Mouse (Mus musculus) G1E-ER4 (cell line): Measurements from ENCODE around the gene Itgb3. TPM values are rescaled to one million over a fixed set of nuclear protein-coding genes. Genes with fewer than 3 reads are reported as not detected.

Experiments
- GATA1 ChIP-seq: IDR thresholded peaks from one replicate; pipeline ENCODE4 v1.8.0; 2012; ENCODE audit warnings: low read length, inconsistent platforms
- polyA plus RNA-seq: library from polyadenylated mRNA; stranded (reverse); fragments of >175 nt; gene quantifications from 2 replicates; pipeline ENCODE4 v1.2.3, GENCODE M21; 2012

The Itgb3 gene
- 0.39 and 0.46 TPM in 2 replicates for polyA plus RNA-seq

DNA sequence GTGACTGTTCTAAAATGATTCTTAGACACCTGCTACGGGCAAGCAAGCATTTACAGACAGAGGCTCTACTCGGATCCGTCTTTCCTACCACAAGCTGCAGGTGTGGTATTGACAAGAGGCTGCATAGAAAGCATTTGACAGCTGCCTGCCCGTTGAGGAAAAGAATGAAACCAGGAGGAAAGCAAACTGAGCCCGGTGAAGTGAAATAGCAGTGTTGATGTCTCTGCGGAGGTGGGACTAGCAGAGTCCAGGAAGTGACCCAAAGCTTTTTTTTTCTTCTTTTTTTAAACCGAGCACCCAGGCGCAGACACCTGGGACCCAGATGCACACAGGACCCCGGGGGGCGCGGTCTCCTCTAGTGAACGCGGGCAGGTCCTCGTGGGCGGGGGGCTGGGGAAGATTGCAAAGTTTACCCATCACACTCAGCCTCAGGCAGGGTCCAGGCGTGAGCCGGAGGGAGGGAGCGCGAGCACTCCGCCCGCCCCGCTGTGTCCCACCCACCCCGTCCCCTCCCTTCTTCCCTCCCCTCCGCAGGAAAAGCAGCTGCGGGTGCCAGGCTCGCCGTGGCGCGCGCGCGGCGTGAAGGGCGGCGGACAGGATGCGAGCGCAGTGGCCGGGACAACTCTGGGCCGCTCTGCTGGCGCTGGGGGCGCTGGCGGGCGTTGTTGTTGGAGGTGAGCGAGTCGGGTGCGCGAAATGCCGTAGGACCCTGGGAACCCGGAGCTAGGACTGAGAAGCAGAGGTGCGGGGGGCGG lies at the start of gene Itgb3:
Gene Itgb3 (plus strand): TSS at position 510 of the 755 bp plus-strand sequence.
- no peak for TF ChIP-seq GATA1

DNA sequence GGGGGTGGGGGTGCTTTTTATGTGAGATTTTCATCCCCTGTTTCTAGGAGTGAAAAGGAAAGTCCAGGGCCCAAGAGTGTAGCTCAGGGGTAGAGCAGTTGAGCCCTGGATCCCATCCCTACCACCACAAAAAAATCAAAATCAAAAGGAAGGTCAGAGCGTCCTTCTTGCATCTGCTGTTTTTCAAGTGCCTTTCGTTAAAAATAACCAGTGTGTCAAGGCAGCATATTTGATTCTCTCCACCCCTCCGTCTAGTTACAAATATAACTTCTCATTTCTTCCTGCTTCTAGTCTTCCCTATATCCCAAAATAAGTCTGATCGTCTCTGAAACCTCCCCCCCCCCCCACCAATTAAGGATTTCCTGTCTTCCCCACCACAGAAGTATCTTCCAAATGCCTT lies 49.7 kb upstream of the Itgb3 start:
- TF ChIP-seq GATA1 = no peak

DNA sequence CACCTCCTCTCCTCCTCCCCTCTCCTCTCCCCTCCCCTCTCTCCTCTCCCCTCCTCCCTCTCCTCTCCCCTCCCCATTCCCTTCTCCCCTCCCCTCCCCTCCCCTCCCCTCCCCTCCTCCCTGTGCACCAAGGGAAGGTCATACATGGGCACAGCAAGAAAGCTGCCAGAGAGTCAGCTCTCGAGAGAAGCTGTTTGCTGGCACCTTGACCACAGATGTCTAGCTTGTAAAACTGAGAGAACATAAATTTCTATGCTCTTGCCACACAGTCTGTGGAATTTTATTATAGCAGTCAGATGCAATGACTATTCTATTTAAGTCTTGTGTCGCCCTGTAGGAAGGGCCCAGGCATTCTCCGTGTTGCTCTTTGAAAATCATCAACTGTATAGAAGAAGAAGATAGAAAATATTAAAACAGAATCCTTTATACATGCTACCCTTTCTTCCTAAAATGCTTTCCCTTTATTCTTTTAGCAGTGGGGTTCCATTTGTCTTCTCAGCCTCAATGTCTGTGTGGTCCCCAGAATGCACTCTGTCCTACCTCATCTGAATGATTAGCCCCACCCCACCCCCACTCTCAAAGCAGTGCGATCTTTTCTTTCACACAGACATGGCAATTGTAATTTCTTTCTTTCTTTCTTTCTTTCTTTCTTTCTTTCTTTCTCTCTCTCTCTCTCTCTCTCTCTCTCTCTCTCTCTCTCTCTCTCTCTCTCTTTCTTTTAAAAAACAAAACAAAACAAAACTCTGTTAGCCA lies 49.0 kb upstream of the Itgb3 start:
- no peak for TF ChIP-seq GATA1

DNA sequence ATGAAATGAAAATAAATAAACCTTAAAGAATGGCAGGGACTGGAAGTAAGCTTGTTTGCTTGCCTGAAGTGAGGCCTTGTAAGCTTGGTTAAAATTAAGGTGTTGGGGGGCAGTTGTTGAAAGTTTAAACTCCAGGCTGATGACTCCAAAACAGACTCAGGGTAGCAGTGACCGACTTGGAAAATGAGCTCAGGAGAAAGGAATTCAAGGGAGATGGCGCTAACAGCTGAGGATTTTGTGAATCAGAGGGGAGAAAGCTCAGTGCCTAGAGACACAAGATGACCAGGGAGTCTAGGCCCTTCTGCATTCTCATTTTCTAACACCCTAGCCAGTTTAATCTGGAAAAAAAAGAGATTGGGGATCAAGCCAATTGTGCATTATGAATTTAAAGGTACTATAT lies 46.8 kb upstream of the Itgb3 start:
- no peak for TF ChIP-seq GATA1

DNA sequence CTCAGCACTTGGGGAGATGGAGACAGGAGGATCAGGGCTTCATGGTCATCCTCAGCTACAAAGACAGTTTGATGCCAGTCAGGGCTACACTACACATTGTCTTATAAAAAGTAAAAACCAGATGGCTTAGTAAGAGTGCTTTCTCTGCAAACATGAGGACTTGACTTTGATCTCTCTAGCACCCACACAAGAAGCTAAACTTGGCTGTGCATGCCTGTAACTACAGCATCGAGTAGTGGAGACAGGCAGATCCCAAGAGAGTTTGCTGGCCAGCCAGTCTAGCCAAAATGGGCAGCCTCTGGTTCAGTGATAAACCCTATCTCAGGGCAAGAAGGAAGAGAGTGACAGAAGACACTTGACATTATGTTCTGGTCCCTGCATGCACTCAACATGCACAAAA lies 44.3 kb upstream of the Itgb3 start:
- TF ChIP-seq GATA1 = no peak

DNA sequence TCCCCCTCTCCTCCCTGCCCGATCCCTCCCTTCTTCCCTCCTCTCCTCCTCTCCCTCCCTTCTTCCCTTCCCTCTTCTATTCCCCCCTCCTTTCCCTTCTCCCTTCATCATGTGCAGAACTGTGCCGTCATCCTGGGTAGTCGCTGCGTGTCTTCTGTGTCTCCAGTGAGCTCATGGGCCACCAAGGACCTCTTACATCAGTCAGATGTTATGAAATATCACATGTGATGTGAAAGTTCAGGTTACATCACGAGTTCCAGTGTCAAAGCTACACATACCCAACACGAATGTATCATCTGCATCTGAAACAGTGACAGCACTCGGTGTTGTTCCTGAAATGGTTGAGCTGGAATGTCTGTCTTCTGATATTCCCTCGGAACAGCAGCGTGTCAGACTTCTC lies 42.6 kb upstream of the Itgb3 start:
- TF ChIP-seq GATA1 = no peak

DNA sequence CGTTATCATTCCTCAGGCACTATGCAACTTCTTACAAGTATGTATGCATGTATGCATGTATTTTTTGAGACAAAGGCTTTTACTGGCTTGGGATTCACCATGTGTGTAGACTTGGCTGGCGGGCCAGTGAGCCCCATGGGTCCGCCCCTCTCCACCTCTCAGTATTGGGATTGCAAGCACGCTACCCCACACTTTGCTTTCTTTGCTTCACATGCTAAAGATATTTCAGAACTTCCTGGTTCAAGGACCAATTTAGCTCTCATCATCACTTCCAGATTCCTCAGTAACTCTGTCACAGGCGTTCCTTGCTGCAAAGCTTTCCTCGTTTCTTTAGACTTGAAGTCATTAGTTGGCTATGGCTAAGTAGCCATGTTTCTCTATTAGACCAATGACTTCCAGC lies 41.7 kb upstream of the Itgb3 start:
- no peak for TF ChIP-seq GATA1

DNA sequence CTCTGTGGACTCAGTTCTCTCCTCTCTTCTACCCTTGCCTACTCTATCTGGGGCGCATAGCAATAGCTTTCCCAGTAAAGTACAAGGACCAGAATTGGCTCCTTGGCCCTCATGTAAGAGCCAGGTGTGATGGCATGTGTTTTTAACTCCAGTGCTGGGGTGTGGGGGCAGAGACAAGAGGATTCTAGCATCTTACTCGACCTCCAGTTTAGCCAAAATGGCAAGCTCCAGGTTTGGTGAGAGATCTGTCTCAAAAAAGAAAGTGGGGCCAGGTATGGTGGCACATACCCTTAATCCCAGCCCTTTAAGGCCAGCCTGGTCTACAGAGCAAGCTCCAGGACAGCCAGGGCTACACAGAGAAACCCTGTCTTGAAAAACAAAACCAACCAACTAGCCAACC lies 41.0 kb upstream of the Itgb3 start:
- no peak for TF ChIP-seq GATA1

DNA sequence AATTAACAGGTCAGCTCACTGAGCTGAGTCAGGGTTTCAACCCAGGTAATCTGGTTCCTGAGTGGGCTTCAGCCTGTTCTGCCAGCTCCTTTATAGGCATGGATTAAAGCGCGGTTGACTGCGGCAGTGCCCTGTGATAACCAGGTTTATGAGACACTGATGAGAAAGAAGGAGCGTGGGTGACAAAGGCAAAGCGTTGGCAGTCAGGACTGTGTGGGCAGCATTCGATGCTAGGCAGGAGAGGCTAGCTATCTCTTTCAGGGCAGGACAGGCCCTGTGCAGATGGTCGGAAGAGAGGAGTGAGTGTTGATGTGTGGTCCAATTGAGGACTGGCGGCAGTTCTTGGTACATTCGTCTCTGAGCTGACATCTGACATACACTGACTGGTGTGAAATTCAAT lies 40.1 kb upstream of the Itgb3 start:
- TF ChIP-seq GATA1 = no peak

DNA sequence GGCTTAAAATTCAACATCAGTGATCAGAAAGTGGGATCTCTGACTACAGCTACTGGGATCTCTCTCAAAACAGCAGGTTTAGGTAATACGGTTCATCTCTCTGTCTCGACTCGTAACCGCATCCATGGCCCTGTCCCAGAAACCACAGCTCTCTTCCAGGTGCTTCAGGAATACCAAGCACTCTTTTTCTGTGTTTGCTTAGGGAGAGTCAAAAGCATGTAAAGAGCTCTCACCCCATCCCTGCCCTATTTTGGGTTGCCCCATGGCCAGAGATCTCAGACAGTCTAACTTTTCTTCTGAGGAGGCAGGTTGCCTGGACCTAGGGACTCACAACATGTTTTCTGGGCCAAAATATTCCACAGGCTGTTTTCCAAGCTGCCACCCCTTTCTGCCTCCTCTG lies 39.5 kb upstream of the Itgb3 start:
- no peak for TF ChIP-seq GATA1

DNA sequence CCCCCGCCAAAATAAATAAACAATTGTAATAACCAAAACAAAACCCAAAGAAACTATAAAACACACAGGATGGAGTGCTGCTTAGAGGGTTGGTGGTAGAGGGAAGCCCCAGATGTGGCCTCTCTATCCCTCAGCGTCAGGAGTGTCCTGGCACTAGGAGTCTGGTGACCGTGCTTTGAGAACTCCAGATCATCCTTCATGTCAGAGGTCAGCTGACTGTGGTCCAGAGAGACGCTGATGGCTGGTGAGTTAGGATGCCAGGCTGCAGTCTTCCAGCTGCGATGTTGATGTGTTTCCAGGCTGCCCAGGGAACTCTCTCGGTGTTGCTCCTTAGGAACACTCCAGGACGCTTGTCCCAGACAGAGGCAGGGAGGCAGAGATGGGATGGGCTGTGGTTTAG lies 35.7 kb upstream of the Itgb3 start:
- TF ChIP-seq GATA1 = no peak

DNA sequence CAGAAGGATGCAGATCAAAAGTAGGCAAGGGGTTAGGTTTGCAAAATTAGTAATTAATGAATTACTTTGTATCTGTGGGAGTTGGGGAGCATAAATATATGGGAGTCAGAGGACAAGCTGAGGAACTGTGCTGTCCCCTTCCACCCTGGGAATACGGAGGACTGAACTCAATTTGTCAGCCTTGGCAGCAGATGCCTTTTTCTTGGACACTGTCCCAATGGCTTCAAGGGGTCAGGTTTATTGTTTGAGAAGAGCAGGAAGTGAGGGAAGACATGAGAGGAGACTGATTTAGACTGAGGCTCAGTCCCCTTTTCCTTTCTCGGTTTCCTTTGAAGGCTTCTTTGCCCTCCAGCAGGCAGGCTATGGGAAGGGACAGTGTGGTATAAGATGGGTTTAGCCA lies 35.2 kb upstream of the Itgb3 start:
- no peak for TF ChIP-seq GATA1

DNA sequence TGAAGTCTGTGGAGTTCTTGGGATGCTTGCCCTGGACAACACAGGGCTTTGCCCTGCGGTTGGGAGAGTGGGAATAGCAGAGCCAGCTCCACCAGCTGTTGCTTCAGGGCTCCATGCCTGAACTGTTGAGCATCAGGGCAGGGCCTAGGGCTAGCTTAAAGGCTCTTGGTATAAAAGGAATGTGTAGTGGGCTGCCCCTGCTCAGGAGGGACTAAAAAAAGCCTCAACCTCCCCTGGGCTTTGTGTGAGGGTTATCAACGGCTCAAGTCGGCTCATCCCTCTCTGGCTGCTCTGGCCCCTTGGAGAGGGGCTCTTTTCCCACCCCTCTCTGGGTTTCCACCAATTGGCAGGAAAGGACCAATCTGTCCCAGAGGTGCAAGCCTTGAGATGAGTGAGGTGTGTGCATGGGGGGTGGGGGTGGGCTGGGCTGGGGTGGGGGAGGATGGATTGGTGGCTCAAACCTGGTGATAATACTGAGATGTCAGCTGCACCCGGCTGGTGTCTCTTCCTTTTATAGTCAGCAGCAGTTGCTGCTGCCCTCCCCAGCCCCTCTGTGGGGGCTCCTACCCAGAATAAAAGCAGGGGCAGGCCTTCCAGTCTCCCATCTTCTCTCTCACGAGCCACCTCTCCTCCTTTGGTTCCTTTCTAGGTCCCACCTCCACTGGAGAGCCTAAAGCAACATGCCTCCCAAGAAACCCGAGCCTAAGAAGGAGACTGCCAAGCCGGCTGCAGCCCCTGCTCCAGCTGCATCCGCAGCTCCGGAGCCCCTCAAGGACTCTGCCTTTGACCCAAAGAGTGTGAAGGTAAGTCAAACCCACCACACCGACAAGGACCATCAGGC lies 30.8 kb upstream of the Itgb3 start:
- no peak for TF ChIP-seq GATA1

DNA sequence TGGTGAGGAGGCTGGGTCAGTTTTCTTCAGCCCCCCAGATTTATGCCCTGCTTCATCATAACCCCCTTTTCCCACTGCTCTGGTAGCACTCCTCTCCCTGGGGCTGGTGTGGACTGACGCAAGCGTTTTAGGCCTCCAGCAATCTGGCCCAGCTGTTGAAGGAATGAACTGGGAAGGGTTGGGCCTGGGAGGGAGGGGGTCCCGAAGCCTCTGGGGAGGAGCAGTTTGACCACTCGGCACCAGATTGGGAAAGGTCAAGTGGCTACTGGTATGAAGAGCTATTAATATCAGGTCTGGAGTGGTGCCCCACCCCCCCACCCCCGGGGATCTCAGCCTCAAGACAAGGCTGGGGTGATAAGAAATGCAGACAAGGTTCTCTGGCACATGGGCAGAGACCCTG lies 29.7 kb upstream of the Itgb3 start:
- no peak for TF ChIP-seq GATA1

DNA sequence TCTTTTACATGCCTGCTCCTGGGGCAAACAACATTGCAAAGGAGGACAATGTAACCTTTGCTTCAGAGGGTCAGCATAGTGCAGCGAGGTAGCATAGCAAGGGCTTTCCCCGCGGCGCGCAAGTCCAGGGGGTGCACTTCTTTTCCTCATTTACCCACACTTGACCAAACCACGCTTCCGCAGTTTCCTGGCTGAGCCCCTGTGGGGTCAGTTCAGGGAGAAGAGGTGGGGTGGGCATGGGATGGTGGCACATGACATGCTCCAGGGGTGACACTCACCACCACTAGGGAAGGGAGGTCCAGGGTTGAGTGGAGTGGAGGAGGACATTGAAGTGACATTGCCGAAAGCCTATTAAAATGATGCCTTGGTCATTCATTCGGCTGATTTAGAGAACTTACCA lies 28.7 kb upstream of the Itgb3 start:
- no peak for TF ChIP-seq GATA1

DNA sequence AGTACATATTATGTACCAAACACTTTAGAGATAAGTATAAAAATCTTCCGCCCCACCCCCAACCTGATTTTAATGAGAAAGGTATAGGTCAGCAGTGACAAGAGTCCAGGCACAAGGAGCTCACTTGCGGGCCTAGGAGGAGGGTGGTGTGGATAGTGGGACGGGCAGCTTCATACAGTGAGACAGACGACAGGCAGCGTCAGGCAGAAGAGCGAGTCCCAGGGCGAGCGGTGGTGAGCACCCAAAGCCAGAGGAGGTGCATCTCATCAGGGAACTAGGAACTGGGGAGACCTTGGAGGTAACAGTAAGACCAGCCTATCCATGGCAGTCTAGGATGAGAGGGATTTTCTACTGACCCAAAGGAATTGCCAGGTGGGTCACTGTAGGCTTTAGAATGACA lies 28.2 kb upstream of the Itgb3 start:
- no peak for TF ChIP-seq GATA1
